Mouse (Mus musculus) CD8-positive naive resting alpha-beta T cell, adult 2 months (primary cell): ENCODE results near the gene Samd10.
A peak's percentile ranks its signal among the peaks of the same experiment; 100 is the strongest.

Experiments
- DNase-seq, 2 experiments: peaks; one replicate each; pipeline ENCODE4 v3.0.0; 2022; ENCODE audit warnings: low read depth in 2 of 2, low spot score in 2 of 2

Samd10 gene

GRCm38 (mm10) chr2:181592231-181593041 is 6.6 kb downstream of the Samd10 start, which contains the start of gene Zfp512b:
Gene Zfp512b (minus strand): TSS chr2:181592803.
- peak; percentile 41 to 52 for DNase-seq

- DNase-seq = peak in 1 of 2 experiments; percentile 28
Observed at GRCm38 (mm10) chr2:181591528-181592085, 7.4 kb downstream of the Samd10 start, which contains the start of gene Prpf6. Gene Prpf6 (plus strand): TSS chr2:181591868.

- no peak for DNase-seq
Observed at GRCm38 (mm10) chr2:181590471-181590870, 8.5 kb downstream of the Samd10 start.

GRCm38 (mm10) chr2:181589732-181590105 is 9.3 kb downstream of the Samd10 start:
- no peak for DNase-seq

- DNase-seq = no peak
Observed at GRCm38 (mm10) chr2:181589011-181589731, 9.8 kb downstream of the Samd10 start.

- no peak for DNase-seq
Observed at GRCm38 (mm10) chr2:181588229-181588780, 10.7 kb downstream of the Samd10 start.

- no peak for DNase-seq
Observed at GRCm38 (mm10) chr2:181587796-181588195, 11.2 kb downstream of the Samd10 start.

GRCm38 (mm10) chr2:181586124-181586523 is 12.9 kb downstream of the Samd10 start:
- DNase-seq = no peak

- no peak for DNase-seq
Observed at GRCm38 (mm10) chr2:181585506-181585905, 13.5 kb downstream of the Samd10 start.

- DNase-seq = no peak
Observed at GRCm38 (mm10) chr2:181584411-181584942, 14.5 kb downstream of the Samd10 start, which contains the start of gene Uckl1. Gene Uckl1 (minus strand): TSS chr2:181584892.

GRCm38 (mm10) chr2:181583460-181584257 is 15.4 kb downstream of the Samd10 start:
- DNase-seq = no peak

GRCm38 (mm10) chr2:181582939-181583338 is 16.1 kb downstream of the Samd10 start:
- no peak for DNase-seq

GRCm38 (mm10) chr2:181582358-181582757 is 16.7 kb downstream of the Samd10 start:
- no peak for DNase-seq

GRCm38 (mm10) chr2:181581402-181582120 is 17.5 kb downstream of the Samd10 start:
- peak; percentile 66 for DNase-seq

- DNase-seq = peak; percentile 78 to 79
Observed at GRCm38 (mm10) chr2:181581016-181581401, 18.0 kb downstream of the Samd10 start.

- DNase-seq = no peak
Observed at GRCm38 (mm10) chr2:181580131-181580772, 18.8 kb downstream of the Samd10 start.

- no peak for DNase-seq
Observed at GRCm38 (mm10) chr2:181579681-181580080, 19.3 kb downstream of the Samd10 start.

GRCm38 (mm10) chr2:181578790-181579618 is 20.0 kb downstream of the Samd10 start:
- DNase-seq = no peak
